Mouse (Mus musculus): Measurements from ENCODE around the gene Tead1. TPM values are rescaled to one million over a fixed set of nuclear protein-coding genes. Genes with fewer than 3 reads are reported as not detected.

Gene Tead1
- total RNA-seq, 2 experiments from 2014 or later, result 11.8 to 12.0 TPM

GRCm38 (mm10) chr7:112797526-112798321 lies 118.6 kb downstream of the Tead1 start:
- DNase-seq (ENCODE audit: low spot score in 2 of 2), result no peak
- intact Hi-C loops (cut with DNase I), result no loop called here

- no peak for DNase-seq (ENCODE audit: low spot score in 2 of 2)
- intact Hi-C loops (cut with DNase I), result no loop called here
Measured at GRCm38 (mm10) chr7:112801706-112802105, 122.6 kb downstream of the Tead1 start.

- DNase-seq (ENCODE audit: low spot score in 2 of 2), result no peak
- intact Hi-C loops (cut with DNase I), result no loop called here
Measured at GRCm38 (mm10) chr7:112806718-112807400, 127.7 kb downstream of the Tead1 start.

- no peak for DNase-seq (ENCODE audit: low spot score in 2 of 2)
- intact Hi-C loops (cut with DNase I), result no loop called here
Measured at GRCm38 (mm10) chr7:112807401-112807751, 128.3 kb downstream of the Tead1 start.

GRCm38 (mm10) chr7:112810752-112811151 lies 131.6 kb downstream of the Tead1 start:
- no peak for DNase-seq (ENCODE audit: low spot score in 2 of 2)
- intact Hi-C loops (cut with DNase I), result no loop called here

- intact Hi-C loops (cut with DNase I), result no loop called here
- no peak for DNase-seq (ENCODE audit: low spot score in 2 of 2)
Measured at GRCm38 (mm10) chr7:112812037-112812775, 133.1 kb downstream of the Tead1 start.

GRCm38 (mm10) chr7:112813163-112813562 lies 134.0 kb downstream of the Tead1 start:
- no peak for DNase-seq (ENCODE audit: low spot score in 2 of 2)
- intact Hi-C loops (cut with DNase I), result no loop called here

- intact Hi-C loops (cut with DNase I), result no loop called here
- no peak for DNase-seq (ENCODE audit: low spot score in 2 of 2)
Measured at GRCm38 (mm10) chr7:112813731-112814306, 134.7 kb downstream of the Tead1 start.

GRCm38 (mm10) chr7:112816016-112816415 lies 136.9 kb downstream of the Tead1 start:
- intact Hi-C loops (cut with DNase I), result no loop called here
- no peak for DNase-seq (ENCODE audit: low spot score in 2 of 2)

GRCm38 (mm10) chr7:112819833-112820232 lies 140.7 kb downstream of the Tead1 start:
- intact Hi-C loops (cut with DNase I), result no loop called here
- DNase-seq (ENCODE audit: low spot score in 2 of 2), result peak in 1 of 2 experiments; percentile 51

GRCm38 (mm10) chr7:112822879-112823278 lies 143.8 kb downstream of the Tead1 start:
- peak; percentile 5 to 47 for DNase-seq (ENCODE audit: low spot score in 2 of 2)
- intact Hi-C loops (cut with DNase I), result no loop called here

- DNase-seq (ENCODE audit: low spot score in 2 of 2), result peak; percentile 29 to 61
- intact Hi-C loops (cut with DNase I), result no loop called here
Measured at GRCm38 (mm10) chr7:112823621-112824020, 144.5 kb downstream of the Tead1 start.

GRCm38 (mm10) chr7:112825339-112825781 lies 146.2 kb downstream of the Tead1 start:
- intact Hi-C loops (cut with DNase I), result no loop called here
- DNase-seq (ENCODE audit: low spot score in 2 of 2), result no peak

GRCm38 (mm10) chr7:112826114-112826911 lies 147.2 kb downstream of the Tead1 start:
- peak; percentile 39 to 82 for DNase-seq (ENCODE audit: low spot score in 2 of 2)
- intact Hi-C loops (cut with DNase I), result no loop called here

GRCm38 (mm10) chr7:112828016-112828695 lies 149.0 kb downstream of the Tead1 start:
- DNase-seq (ENCODE audit: low spot score in 2 of 2), result no peak
- intact Hi-C loops (cut with DNase I), result no loop called here

GRCm38 (mm10) chr7:112828696-112829022 lies 149.5 kb downstream of the Tead1 start:
- no peak for DNase-seq (ENCODE audit: low spot score in 2 of 2)
- intact Hi-C loops (cut with DNase I), result no loop called here

GRCm38 (mm10) chr7:112830946-112831345 lies 151.8 kb downstream of the Tead1 start:
- DNase-seq (ENCODE audit: low spot score in 2 of 2), result no peak
- intact Hi-C loops (cut with DNase I), result no loop called here

GRCm38 (mm10) chr7:112831446-112831845 lies 152.3 kb downstream of the Tead1 start:
- DNase-seq (ENCODE audit: low spot score in 2 of 2), result no peak
- intact Hi-C loops (cut with DNase I), result no loop called here

- intact Hi-C loops (cut with DNase I), result no loop called here
Measured at GRCm38 (mm10) chr7:112833132-112833531, 154.0 kb downstream of the Tead1 start.

More at GRCm38 (mm10) chr7:112833132-112833531, 154.0 kb downstream of the Tead1 start:
- DNase-seq (ENCODE audit: low spot score in 2 of 2), result no peak
